Mouse (Mus musculus): Measurements from ENCODE around the gene Gm10439. TPM values are rescaled to one million over a fixed set of nuclear protein-coding genes. Genes with fewer than 3 reads are reported as not detected.
"Not testable (repeated sequence)": the region's sequence is repeated elsewhere in the genome, so short reads cannot be mapped to it uniquely, and the experiment has no call there.

Gm10439 gene
- polyA plus RNA-seq (2014; fragmentation: Nextera tagmentation; extraction: Ambion mirVana): not detected in 2 replicates

DNA sequence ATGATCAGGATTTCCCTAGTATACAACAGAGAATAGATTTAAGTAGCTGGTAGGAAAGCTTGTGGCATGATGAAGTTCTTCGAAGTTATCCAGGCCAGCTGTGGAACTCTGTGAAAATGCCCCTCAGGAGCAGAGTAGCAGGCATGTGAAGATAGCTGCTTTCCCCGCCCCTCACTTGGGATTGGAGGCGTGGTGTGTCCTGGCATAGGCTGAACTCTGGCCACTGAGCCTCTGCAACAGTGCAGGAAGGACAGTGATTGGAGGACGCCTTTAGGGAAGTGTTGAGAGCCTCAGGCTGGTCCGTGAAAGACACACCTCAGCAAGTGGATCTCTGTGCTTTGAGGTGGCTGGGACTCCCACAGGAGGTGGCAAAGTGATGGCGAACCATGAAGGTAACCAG lies at the start of gene Gm10439:
Gene Gm10439, plus strand, starts transcription at position 301 of the 400 bp plus-strand sequence.
- not testable (repeated sequence) for H3K27me3 ChIP-seq (replicated peaks; ENCODE audit: control insufficient read depth, insufficient read depth, low read length)

More for the DNA sequence above, at the start of gene Gm10439:
- H3K4me1 ChIP-seq (replicated peaks; ENCODE audit: control insufficient read depth, insufficient read depth, low read length); H3K27ac ChIP-seq (ENCODE audit: low read depth, low read length); DNase-seq (ENCODE audit: low spot score); H3K36me3 ChIP-seq (ENCODE audit: control insufficient read depth, insufficient read depth, low read length); H3K4me2 ChIP-seq; ATAC-seq (replicated peaks; ENCODE audit: low FRiP score); H3K9ac ChIP-seq (ENCODE audit: low read depth, low read length); H3K4me3 ChIP-seq (ENCODE audit: low read depth, low read length); H3K9me3 ChIP-seq (ENCODE audit: control insufficient read depth, low read length): not testable (repeated sequence)
- no CpG with 5 or more reads among the region's 6 CpGs for WGBS

Other genes starting within 250 kb of the Gm10439 start
- not detected in 2 replicates for gene Gm15085, start 147.0 kb upstream of the Gm10439 start, polyA plus RNA-seq (2014; fragmentation: Nextera tagmentation; extraction: Ambion mirVana)
- gene Gm15097, start 189.9 kb downstream of the Gm10439 start, polyA plus RNA-seq (2014; fragmentation: Nextera tagmentation; extraction: Ambion mirVana): not detected in 2 replicates